Mouse (Mus musculus): ENCODE data around the gene Serinc5.
"Not testable (repeated sequence)": the region's sequence is repeated elsewhere in the genome, so short reads cannot be mapped to it uniquely, and the experiment has no call there.

Serinc5 gene

GRCm38 (mm10) chr13:92610311-92611221 lies at the start of gene Serinc5:
Gene Serinc5, plus strand, starts transcription at chr13:92611091.
- DNase-seq (ENCODE audit: low spot score), result peak; percentile 97

GRCm38 (mm10) chr13:92576072-92576471 lies 34.8 kb upstream of the Serinc5 start, which contains the start of gene Spz1:
Gene Spz1, minus strand, starts transcription at chr13:92576172.
- no peak for DNase-seq (ENCODE audit: low spot score)

DNA sequence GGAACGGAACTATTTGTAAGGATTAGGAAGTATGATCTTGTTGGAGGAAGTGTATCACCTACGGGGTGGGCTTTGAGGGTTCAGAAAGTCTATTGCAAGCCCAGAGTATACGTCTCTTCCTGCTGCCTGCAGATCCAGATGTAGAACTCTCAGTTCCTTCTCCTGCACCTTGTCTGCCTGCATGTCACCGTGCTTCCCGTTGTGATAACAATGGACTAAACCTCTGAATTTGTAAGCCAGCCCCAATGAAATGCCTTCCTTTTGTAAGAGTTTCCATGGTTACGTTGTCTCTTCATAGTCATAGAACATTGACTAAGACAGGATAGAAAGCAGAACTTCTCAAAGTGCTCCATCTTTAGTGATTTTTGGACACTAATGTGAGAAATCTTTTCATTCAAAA lies 34.2 kb upstream of the Serinc5 start:
- no peak for DNase-seq (ENCODE audit: low spot score)

DNA sequence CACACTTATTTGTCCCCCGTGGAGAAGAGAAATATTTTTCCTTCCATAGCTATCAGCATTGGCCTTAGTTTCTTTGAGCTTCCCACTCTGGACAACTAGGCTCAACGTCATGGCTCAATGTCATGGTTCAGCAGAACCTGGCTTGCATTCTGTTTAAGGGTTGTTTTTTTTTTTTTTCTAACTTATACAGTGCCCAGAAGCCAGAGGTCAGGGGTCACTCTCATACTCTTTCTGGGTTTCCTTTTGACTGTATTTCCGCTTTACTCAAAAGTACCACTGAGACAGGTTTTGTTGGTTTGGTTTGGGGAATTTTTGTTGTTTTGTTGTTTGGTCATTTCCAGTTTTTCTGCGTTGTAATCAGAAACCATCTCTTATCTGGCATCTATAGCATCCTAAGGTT lies 32.7 kb upstream of the Serinc5 start:
- DNase-seq (ENCODE audit: low spot score), result no peak

- DNase-seq (ENCODE audit: low spot score), result peak; percentile 35
These were observed 30.5 kb upstream of the Serinc5 start for GRCm38 (mm10) chr13:92580220-92581043.

DNA sequence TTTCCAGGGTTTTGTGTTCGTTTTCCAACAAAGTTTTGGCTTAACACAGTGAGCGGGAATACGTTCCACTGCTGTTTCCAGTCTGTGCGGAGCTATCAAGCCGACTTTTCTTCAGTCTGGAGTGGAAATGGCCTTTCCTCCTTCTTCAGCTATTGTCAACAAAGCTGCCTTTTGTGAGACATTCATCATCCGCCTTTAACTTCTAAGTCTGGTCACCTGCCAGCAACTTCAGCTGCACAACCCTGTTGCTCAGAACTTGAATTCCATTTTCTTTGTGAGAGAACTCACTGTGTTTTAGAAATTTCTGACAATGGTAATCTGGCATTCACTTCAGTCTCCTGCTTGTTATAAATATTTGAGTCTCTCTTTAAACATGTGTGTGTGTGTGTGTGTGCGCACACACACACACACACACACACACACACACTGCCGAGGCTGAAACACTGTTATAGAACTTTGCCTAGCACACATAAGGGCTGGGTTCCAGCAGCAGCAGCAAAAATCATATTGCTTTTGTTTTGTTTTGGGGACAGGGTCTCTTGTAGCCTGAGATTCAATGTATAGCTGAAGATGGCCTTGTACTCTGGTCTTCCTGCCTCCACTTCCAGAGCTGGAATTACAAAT lies 26.7 kb upstream of the Serinc5 start:
- DNase-seq (ENCODE audit: low spot score), result no peak

DNA sequence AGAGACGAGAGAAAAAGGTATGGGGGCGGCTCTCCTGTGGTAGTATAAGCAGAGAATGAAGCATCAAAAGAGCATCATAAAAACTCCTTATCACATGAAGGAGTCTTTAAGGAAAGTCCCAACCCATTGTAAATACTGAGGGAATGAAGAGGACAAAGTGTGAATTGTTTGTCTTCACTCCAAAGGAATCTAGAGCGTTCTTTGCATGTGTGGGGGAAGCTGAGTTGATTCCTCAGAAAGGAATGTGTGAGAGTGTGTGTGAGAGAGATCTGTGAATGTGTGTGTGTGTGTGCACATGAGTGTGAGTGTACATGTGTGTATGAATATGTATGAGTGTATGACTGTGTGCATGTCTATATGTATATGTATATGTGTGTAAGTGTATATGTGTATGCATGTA lies 22.2 kb upstream of the Serinc5 start:
- DNase-seq (ENCODE audit: low spot score), result no peak

- DNase-seq (ENCODE audit: low spot score), result no peak
These were observed 21.6 kb upstream of the Serinc5 start for GRCm38 (mm10) chr13:92589255-92589654.

DNA sequence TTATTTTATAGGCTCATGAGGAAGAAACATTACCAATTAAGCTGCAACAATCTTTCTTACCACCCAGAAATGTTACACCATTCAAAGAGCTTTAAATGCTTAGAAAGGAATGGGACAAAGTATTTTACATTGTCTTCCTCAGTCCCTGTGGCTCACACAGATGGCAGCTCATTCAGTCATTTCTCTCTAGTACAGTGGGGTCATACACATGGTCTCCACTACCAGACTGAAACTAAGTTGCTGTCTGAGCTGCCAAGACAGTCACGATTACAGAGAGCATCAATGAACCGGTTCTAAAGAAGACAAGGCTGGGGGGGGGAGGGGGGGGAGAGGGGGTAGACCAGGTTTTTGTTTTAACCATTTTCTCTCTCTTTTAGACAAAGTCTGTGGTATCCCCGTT lies 19.7 kb upstream of the Serinc5 start:
- no peak for DNase-seq (ENCODE audit: low spot score)

- DNase-seq (ENCODE audit: low spot score), result no peak
These were observed 18.6 kb upstream of the Serinc5 start for GRCm38 (mm10) chr13:92592268-92592785.

- DNase-seq (ENCODE audit: low spot score), result peak; percentile 19
These were observed 17.9 kb upstream of the Serinc5 start for GRCm38 (mm10) chr13:92592786-92593635.

DNA sequence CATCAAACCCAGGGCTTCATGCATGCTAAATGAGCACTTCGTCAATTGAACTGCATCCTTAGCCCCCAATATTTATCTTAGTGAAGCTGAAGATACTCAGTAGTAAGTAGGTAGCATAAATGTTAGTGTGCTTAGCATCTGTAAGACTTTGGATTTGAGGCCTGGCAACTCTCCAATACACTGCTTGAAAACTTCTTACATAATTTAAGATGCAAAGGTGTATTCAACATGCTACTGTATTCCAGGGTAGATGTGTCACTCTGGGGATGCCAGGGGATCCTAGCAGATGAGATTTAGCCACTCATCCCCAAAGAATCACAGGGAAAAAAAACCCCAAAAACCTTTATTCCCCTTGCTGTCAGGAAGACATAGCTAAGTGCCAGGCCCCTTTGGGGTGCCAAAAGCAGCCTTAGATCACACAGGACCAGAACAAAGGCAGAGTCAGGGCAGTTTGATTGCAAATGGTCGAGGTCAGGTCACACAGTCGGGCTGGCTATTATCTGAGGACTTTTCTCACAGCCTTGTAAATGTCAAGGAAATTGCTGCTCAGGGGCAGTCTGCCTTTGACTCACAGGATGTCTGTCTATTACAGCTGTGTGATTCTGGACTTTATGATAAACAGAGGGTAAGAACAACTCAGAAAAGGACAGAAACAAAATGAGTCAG lies 17.0 kb upstream of the Serinc5 start:
- no peak for DNase-seq (ENCODE audit: low spot score)

- no peak for DNase-seq (ENCODE audit: low spot score)
These were observed 16.4 kb upstream of the Serinc5 start for GRCm38 (mm10) chr13:92594481-92594880.

- DNase-seq (ENCODE audit: low spot score), result no peak
These were observed 16.0 kb upstream of the Serinc5 start for GRCm38 (mm10) chr13:92594907-92595306.

DNA sequence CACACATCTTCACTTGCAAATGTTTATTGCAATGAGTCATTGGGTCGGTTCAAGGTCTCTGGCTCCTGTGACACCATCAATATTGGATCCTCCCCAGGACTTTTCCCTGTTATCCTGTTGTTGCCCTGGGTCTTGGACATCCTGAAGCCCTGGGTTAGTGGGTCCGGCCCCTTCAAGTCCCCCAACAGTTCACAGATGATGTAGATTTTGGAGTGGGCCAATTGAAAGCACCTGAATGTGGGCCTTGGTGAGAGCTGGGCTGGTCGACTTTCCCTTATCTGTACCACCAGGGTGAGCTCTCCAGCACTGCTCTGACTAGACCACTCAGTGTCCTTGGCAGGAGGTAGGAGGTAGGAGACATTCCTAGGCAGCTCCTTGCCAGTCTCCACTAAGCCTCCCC lies 15.5 kb upstream of the Serinc5 start:
- DNase-seq (ENCODE audit: low spot score), result no peak

GRCm38 (mm10) chr13:92605306-92605705 lies 5.6 kb upstream of the Serinc5 start:
- DNase-seq (ENCODE audit: low spot score), result not testable (repeated sequence)

DNA sequence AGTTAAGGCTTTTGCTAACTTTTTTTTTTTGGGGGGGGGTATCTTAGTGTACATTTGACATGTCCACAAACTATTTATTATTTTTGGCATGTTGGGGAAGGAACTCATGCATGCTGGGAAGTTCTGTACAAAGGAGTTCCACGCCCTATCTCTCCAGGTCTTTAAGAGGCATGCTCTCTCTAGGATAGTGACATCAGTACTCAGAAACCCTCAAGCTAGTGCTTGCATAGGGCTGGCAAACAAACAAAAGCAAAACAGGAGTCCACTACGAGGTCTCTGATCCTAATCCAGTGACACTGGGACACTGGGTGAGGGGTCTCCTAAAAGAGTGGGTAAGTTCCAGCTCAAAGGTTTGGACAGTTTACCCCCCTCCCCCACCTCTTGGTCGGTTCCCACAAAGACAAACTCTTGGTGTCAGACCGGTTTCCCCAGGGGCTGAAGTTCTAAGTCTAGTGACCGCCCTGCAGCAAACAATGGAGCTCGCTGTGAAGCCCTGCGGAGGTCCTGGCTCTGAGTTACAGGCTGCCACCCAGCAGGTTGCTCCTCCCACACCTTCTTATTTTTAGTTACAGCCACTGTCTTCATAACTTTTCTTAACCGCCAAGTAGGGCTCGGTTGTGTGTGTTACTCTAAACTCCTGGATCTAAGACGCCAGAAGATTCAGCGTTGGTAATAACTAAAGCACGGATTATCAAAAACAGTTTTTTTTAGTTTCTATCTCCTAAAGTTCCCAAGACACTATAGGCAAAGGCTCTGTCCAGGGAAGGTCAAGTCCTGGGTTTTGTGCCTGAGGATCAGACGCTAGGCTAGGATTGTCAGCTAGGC lies 1.2 kb upstream of the Serinc5 start:
- DNase-seq (ENCODE audit: low spot score), result no peak

DNA sequence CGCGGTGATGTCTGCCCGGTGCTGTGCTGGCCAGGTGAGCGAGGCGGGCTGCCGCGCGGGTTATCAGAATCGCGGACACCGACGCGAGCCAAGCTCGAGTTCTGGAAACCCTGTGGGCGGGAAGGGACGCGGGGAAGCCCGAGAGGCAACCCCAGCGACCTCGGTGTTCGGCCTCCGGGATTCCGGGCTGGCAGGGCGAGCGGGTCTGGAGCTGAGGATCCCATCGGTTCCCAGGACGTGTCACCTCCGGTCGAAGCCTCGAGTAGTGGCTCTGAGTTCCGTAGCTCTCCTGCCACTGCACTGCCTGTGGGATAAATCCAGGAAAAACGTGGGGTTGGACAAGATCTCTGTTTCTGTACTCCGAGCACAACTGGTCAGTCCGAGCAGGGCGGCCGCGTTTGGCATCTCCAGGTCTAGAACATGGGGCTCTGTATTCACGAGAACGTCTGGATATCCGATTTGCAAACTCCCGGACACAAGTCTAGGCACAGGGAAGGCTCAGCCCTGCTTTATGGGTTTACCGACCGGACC lies 428 bp downstream of the Serinc5 start:
- DNase-seq (ENCODE audit: low spot score), result no peak

DNA sequence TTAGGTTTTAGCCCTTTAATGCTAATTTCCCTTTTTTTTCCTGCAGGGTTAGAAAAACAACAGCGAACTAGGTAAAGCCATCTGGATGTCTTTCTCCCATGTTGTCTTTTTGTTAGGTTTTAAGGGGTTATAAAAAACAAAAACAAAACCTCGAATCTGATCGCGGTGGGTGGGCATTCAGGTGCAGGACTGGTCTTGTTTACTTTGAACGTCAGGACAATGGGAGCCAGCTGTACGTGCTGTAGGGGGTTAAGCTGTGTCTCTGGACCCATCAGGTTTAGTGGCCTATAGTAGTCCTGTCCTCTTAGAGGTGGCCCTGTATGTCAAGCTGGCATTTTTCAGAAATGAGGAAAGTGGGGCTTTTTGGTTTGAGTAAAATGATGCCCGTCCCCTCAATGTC lies 1.0 kb downstream of the Serinc5 start:
- no peak for DNase-seq (ENCODE audit: low spot score)

DNA sequence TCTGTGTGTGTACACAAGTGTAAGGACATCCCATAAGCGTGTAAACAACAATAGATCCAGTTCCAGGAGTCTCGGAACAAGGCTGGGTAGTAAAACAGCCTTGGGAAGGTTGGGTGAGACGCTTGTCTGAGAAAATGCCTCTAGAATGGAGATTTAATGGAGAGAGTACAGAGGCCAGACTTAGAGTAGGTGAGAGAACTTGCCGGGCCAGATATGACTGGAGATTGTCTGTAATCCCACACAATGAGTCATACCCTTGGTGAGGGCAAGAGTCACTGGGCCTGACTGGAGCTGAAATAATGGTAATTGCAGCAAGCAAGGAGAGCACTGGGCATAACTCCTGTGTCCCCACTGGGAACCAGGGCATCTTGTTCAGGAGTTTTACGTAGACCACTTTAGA lies 2.2 kb downstream of the Serinc5 start:
- DNase-seq (ENCODE audit: low spot score), result no peak
